ENCODE assay signal across 22 mouse cellular contexts in the genomic region with DNA sequence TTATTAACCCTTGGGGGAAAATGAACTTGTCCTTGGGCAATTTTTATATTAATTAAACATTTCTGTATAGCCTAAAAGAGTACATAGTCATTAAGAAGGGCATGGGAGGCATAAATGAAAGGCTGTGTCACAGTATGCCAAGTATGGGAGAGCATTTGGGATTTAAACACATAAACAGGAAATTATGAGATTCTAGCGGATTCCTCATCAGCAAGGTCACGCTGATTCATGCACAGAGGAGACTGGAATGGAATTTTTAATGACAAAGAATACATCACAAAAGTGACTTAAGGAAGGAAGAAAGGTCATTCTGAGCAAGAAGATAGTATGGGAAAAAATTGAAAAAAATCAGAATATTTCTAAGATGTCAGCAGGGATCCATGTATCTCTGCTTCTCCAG.
"Had no signal": no experiment of that assay in that cellular context is flagged by ENCODE, and none has a peak within 500 bp of the region (broad histone marks: within the 10 kb centered on the region; RNA-seq: fewer than 3 reads in every experiment).

No protein-coding gene starts in this region.

- H3K4me1 ChIP-seq: intestine, embryonic 15.5 days; liver, embryonic 15.5 days had no signal

- H3K4me3 ChIP-seq: heart, embryonic 10.5 days; heart, embryonic 12.5 days; hindbrain, embryonic 10.5 days; hindbrain, embryonic 12.5 days; intestine, embryonic 15.5 days; layer of hippocampus, adult 2 months; left cerebral cortex, adult 2 months; limb, embryonic 10.5 days; limb, embryonic 12.5 days; liver, embryonic 13.5 days; liver, embryonic 15.5 days had no signal

- H3K36me3 ChIP-seq: hindbrain, embryonic 10.5 days; hindbrain, embryonic 12.5 days; intestine, embryonic 15.5 days; limb, embryonic 10.5 days; limb, embryonic 12.5 days; liver, embryonic 13.5 days; liver, embryonic 15.5 days had no signal

- H3K27me3 ChIP-seq: heart, embryonic 12.5 days; hindbrain, embryonic 12.5 days; intestine, embryonic 15.5 days; limb, embryonic 12.5 days; liver, embryonic 13.5 days had no signal

- DNase-seq: gastrocnemius, postnatal 14 days; heart, postnatal 10 days; heart, postnatal 4 days; kidney, adult 18-20 months; kidney, adult 8-10 months; kidney, postnatal 10 days; kidney, postnatal 25 days; kidney, postnatal 4 days; liver; liver, embryonic 13.5 days; liver, postnatal 0 days had no signal

- H3K9ac ChIP-seq: heart, embryonic 12.5 days; hindbrain, embryonic 12.5 days; hindbrain, embryonic 14.5 days; intestine, embryonic 15.5 days; limb, embryonic 12.5 days; liver, embryonic 13.5 days; liver, embryonic 15.5 days; liver, postnatal 0 days had no signal

- H3K27ac ChIP-seq: heart, embryonic 10.5 days; hindbrain, embryonic 10.5 days; hindbrain, embryonic 12.5 days; hindbrain, embryonic 14.5 days; intestine, embryonic 15.5 days; layer of hippocampus, adult 2 months; left cerebral cortex, adult 2 months; limb, embryonic 10.5 days; limb, embryonic 12.5 days; liver, embryonic 13.5 days; liver, embryonic 15.5 days had no signal
